ENCODE assay signal across 8 mouse cellular contexts in genomic region chr9:108337848-108338550, GRCm38 (mm10). TPM values are rescaled to one million over a fixed set of nuclear protein-coding genes. Genes with fewer than 3 reads are reported as not detected.
A peak's percentile ranks its signal among the peaks of the same experiment; 100 is the strongest.
DNase-seq lines count a peak whose midpoint lies in the region; ATAC-seq and TF ChIP-seq lines count a peak whose summit lies in the region.

No protein-coding gene starts in this region.

- H3K36me3 ChIP-seq in erythroblast, embryonic 14.5 days (ENCODE audit: control insufficient read depth): peaks cover 97% of the 10 kb centered on the region
- peaks cover 27 to 47% of the 10 kb centered on the region in 2 experiments for H3K36me3 ChIP-seq in CH12.LX (replicated peaks in 1 of 2; ENCODE audit: control insufficient read depth in 1 of 2, insufficient read depth in 1 of 2, low read length in 1 of 2)
- peaks cover 29% of the 10 kb centered on the region for H3K36me3 ChIP-seq in forebrain, embryonic 15.5 days
- peaks cover 72% of the 10 kb centered on the region for H3K36me3 ChIP-seq in liver, embryonic 15.5 days (replicated peaks)

- H3K9me3 ChIP-seq in erythroblast, embryonic 14.5 days (ENCODE audit: control insufficient read depth, low read length): peaks cover 3% of the 10 kb centered on the region; the same call in 1 of the 2 replicates
- no peaks in the 10 kb centered on the region for H3K9me3 ChIP-seq in CH12.LX (replicated peaks; ENCODE audit: low read length)
- H3K9me3 ChIP-seq in forebrain, embryonic 15.5 days: no peaks in the 10 kb centered on the region
- no peaks in the 10 kb centered on the region for H3K9me3 ChIP-seq in liver, embryonic 15.5 days (replicated peaks)

- TF ChIP-seq EP300 in CH12.LX (IDR thresholded peaks at IDR 0.05; ENCODE audit: low read length): no peak

- in situ Hi-C loops in CH12.LX (cut with MboI; ENCODE audit: low pct_ligation_motif_present, low pct_unique_long_range_greater_than_20kb, low sequenced_read_pairs): no loop called here

- peak overlapping the region; percentile 32; the same call in 1 of the 2 replicates for H3K9ac ChIP-seq in CH12.LX (ENCODE audit: insufficient read depth, low read depth)
- no peak overlapping the region for H3K9ac ChIP-seq in forebrain, embryonic 15.5 days (replicated peaks)
- H3K9ac ChIP-seq in liver, embryonic 15.5 days: peak overlapping the region; percentile 65

- 68% methylated on average over 10 of the region's 10 CpGs for WGBS in forebrain, embryonic 15.5 days
- 53% methylated on average over 10 of the region's 10 CpGs for WGBS in liver, embryonic 15.5 days (ENCODE audit: insufficient replicate concordance)

- no peak for TF ChIP-seq RAD21 in CH12.LX (IDR thresholded peaks at IDR 0.05; ENCODE audit: low read depth, low read length)

- no peak for ATAC-seq in erythroblast, adult 5-6 weeks (replicated peaks; ENCODE audit: low FRiP score, poor library complexity, severe bottlenecking)
- ATAC-seq in forebrain, embryonic 15.5 days (replicated peaks): no peak
- no peak for ATAC-seq in liver, embryonic 15.5 days (ENCODE audit: insufficient read depth)
- no peak for ATAC-seq in granulocyte monocyte progenitor cell, adult 5-6 weeks (replicated peaks; ENCODE audit: poor library complexity, severe bottlenecking)

- dilution Hi-C loops in CH12.LX (cut with MboI; ENCODE audit: extremely low pct_ligation_motif_present, extremely low pct_unique_long_range_greater_than_20kb, low sequenced_read_pairs): no loop called here

- H3K79me2 ChIP-seq in CH12.LX (replicated peaks; ENCODE audit: control insufficient read depth, extremely low read depth, insufficient read depth, poor library complexity, severe bottlenecking): peaks cover 10% of the 10 kb centered on the region

- no peaks in the 10 kb centered on the region for H3K27me3 ChIP-seq in erythroblast, embryonic 14.5 days (ENCODE audit: control insufficient read depth)
- no peaks in the 10 kb centered on the region for H3K27me3 ChIP-seq in CH12.LX (replicated peaks)
- H3K27me3 ChIP-seq in forebrain, embryonic 15.5 days: no peaks in the 10 kb centered on the region
- H3K27me3 ChIP-seq in liver, embryonic 15.5 days: no peaks in the 10 kb centered on the region

- no peak overlapping the region; the same call in 1 of the 2 replicates for H3K27ac ChIP-seq in CH12.LX (ENCODE audit: insufficient read depth, low read depth)
- H3K27ac ChIP-seq in forebrain, embryonic 15.5 days (replicated peaks): peak overlapping the region; percentile 94
- peak overlapping the region; percentile 99 for H3K27ac ChIP-seq in liver, embryonic 15.5 days (replicated peaks)

- DNase-seq in CH12.LX (ENCODE audit: extremely low read depth): no peak
- DNase-seq in right cerebral cortex, postnatal 14 days: no peak
- no peak for DNase-seq in cerebellum, adult 8-10 months

- no peak for TF ChIP-seq POLR2A in CH12.LX (IDR thresholded peaks at IDR 0.05; ENCODE audit: low read depth, low read length)

- H3K4me3 ChIP-seq in erythroblast, embryonic 14.5 days (replicated peaks): peak overlapping the region; percentile 74
- no peak overlapping the region for H3K4me3 ChIP-seq in CH12.LX (replicated peaks in 1 of 3; ENCODE audit: low read depth in 2 of 3, low read length in 2 of 3, poor library complexity in 1 of 3)
- peak overlapping the region; percentile 58; the same call in 1 of the 2 replicates for H3K4me3 ChIP-seq in forebrain, embryonic 15.5 days
- H3K4me3 ChIP-seq in liver, embryonic 15.5 days (replicated peaks): peak overlapping the region; percentile 88

- H3K4me2 ChIP-seq in CH12.LX (ENCODE audit: insufficient read depth, low read depth, poor library complexity, severe bottlenecking): peak overlapping the region; percentile 60
- no peak overlapping the region for H3K4me2 ChIP-seq in forebrain, embryonic 15.5 days (replicated peaks)
- peak overlapping the region; percentile 72 for H3K4me2 ChIP-seq in liver, embryonic 15.5 days

- H3K4me1 ChIP-seq in erythroblast, embryonic 14.5 days (ENCODE audit: control insufficient read depth): peaks cover 51% of the 10 kb centered on the region
- peaks cover 13 to 34% of the 10 kb centered on the region in 2 experiments for H3K4me1 ChIP-seq in CH12.LX (ENCODE audit: control insufficient read depth in 1 of 2, insufficient read depth in 2 of 2)
- peaks cover 23% of the 10 kb centered on the region for H3K4me1 ChIP-seq in forebrain, embryonic 15.5 days
- H3K4me1 ChIP-seq in liver, embryonic 15.5 days (replicated peaks): peaks cover 41% of the 10 kb centered on the region

- TF ChIP-seq CTCF in CH12.LX (conservative IDR thresholded peaks at IDR 0.05 in 1 of 2, IDR thresholded peaks at IDR 0.05 in 1 of 2; ENCODE audit: low read depth in 2 of 2, low read length in 2 of 2): no peak

TF ChIP-seq in CH12.LX, 34 proteins besides CTCF, POLR2A, EP300 and RAD21 (continues in another document):
- TF ChIP-seq MXI1 (IDR thresholded peaks at IDR 0.05; ENCODE audit: low read depth, low read length) (no peak), ETS1 (conservative IDR thresholded peaks at IDR 0.05; ENCODE audit: low read depth, low read length) (no peak), GABPA (IDR thresholded peaks at IDR 0.05; ENCODE audit: insufficient replicate concordance, low read depth, low read length) (no peak), PAX5 (IDR thresholded peaks at IDR 0.05; ENCODE audit: low read length) (no peak), TBP (conservative IDR thresholded peaks at IDR 0.05; ENCODE audit: low read depth, low read length) (no peak)

RNA-seq across cellular contexts. Expression of gene Gpx1, which starts 0.7 kb away (rescaled TPM):
- polyA plus RNA-seq in erythroblast, embryonic 14.5 days (2012): 533 and 609 TPM in 2 replicates
- 5,168 and 5,395 TPM in 2 replicates for total RNA-seq in erythroblast, adult 5-6 weeks (2015; ENCODE audit: low replicate concordance)
- total RNA-seq in erythroblast, adult 5-6 weeks (2017; ENCODE audit: low replicate concordance): 4,534 and 5,176 TPM in 2 replicates
- total RNA-seq in CH12.LX (2012; rRNA removed) (506 and 595 TPM in 2 replicates), CH12.LX (2014; rRNA removed) (750 and 883 TPM in 2 replicates)
- polyA plus RNA-seq in CH12.LX (2012; ENCODE audit: insufficient read length, low read depth): 694 and 813 TPM in 2 replicates
- 383 and 395 TPM in 2 replicates for polyA plus RNA-seq in forebrain, embryonic 15.5 days (2015; fragmentation: Nextera tagmentation; extraction: Ambion mirVana)
- 6,133 and 6,280 TPM in 2 replicates for polyA plus RNA-seq in liver, embryonic 15.5 days (2015; fragmentation: Nextera tagmentation; extraction: Ambion mirVana)
- total RNA-seq in granulocyte monocyte progenitor cell, adult 5-6 weeks (2014; fragmentation: Nextera tagmentation): 2,602 and 2,684 TPM in 2 replicates
- total RNA-seq in granulocyte monocyte progenitor cell, adult 5-6 weeks (2017): 1,938 and 2,180 TPM in 2 replicates

RNA-seq across cellular contexts. Expression of gene Usp4, which starts 9.7 kb away (rescaled TPM):
- 16.0 and 23.8 TPM in 2 replicates for polyA plus RNA-seq in erythroblast, embryonic 14.5 days (2012)
- total RNA-seq in erythroblast, adult 5-6 weeks (2015; ENCODE audit: low replicate concordance): 158 and 217 TPM in 2 replicates
- total RNA-seq in erythroblast, adult 5-6 weeks (2017; ENCODE audit: low replicate concordance): 141 and 164 TPM in 2 replicates
- total RNA-seq in CH12.LX (2012; rRNA removed): 72.8 and 74.6 TPM in 2 replicates
- 50.6 and 52.1 TPM in 2 replicates for total RNA-seq in CH12.LX (2014; rRNA removed)
- polyA plus RNA-seq in CH12.LX (2012; ENCODE audit: insufficient read length, low read depth): 86.3 and 93.5 TPM in 2 replicates
- 138 and 140 TPM in 2 replicates for polyA plus RNA-seq in forebrain, embryonic 15.5 days (2015; fragmentation: Nextera tagmentation; extraction: Ambion mirVana)
- polyA plus RNA-seq in liver, embryonic 15.5 days (2015; fragmentation: Nextera tagmentation; extraction: Ambion mirVana): 65.1 and 76.5 TPM in 2 replicates
- total RNA-seq in granulocyte monocyte progenitor cell, adult 5-6 weeks (2014; fragmentation: Nextera tagmentation): 78.5 and 89.4 TPM in 2 replicates
- 62.7 and 75.5 TPM in 2 replicates for total RNA-seq in granulocyte monocyte progenitor cell, adult 5-6 weeks (2017)

RNA-seq across cellular contexts. Expression of gene Tcta, which starts 32.0 kb away (rescaled TPM):
- polyA plus RNA-seq in erythroblast, embryonic 14.5 days (2012): 0.16 TPM in 2 replicates
- 6.1 and 9.2 TPM in 2 replicates for total RNA-seq in erythroblast, adult 5-6 weeks (2015; ENCODE audit: low replicate concordance)
- 4.1 and 4.5 TPM in 2 replicates for total RNA-seq in erythroblast, adult 5-6 weeks (2017; ENCODE audit: low replicate concordance)
- total RNA-seq in CH12.LX (2012; rRNA removed) (5.0 and 8.7 TPM in 2 replicates), CH12.LX (2014; rRNA removed) (7.3 and 7.4 TPM in 2 replicates)
- polyA plus RNA-seq in CH12.LX (2012; ENCODE audit: insufficient read length, low read depth): 3.0 and 5.0 TPM in 2 replicates
- polyA plus RNA-seq in forebrain, embryonic 15.5 days (2015; fragmentation: Nextera tagmentation; extraction: Ambion mirVana): 35.2 and 36.6 TPM in 2 replicates
- polyA plus RNA-seq in liver, embryonic 15.5 days (2015; fragmentation: Nextera tagmentation; extraction: Ambion mirVana): 14.1 and 14.4 TPM in 2 replicates
- 13.7 and 16.6 TPM in 2 replicates for total RNA-seq in granulocyte monocyte progenitor cell, adult 5-6 weeks (2014; fragmentation: Nextera tagmentation)
- total RNA-seq in granulocyte monocyte progenitor cell, adult 5-6 weeks (2017): 4.1 and 6.7 TPM in 2 replicates

RNA-seq across cellular contexts. Expression of gene Rhoa, which starts 32.1 kb away (rescaled TPM):
- 12.9 and 13.9 TPM in 2 replicates for polyA plus RNA-seq in erythroblast, embryonic 14.5 days (2012)
- total RNA-seq in erythroblast, adult 5-6 weeks (2015; ENCODE audit: low replicate concordance): 149 and 157 TPM in 2 replicates
- total RNA-seq in erythroblast, adult 5-6 weeks (2017; ENCODE audit: low replicate concordance): 238 and 268 TPM in 2 replicates
- total RNA-seq in CH12.LX (2012; rRNA removed): 84.0 and 96.9 TPM in 2 replicates
- total RNA-seq in CH12.LX (2014; rRNA removed): 231 and 243 TPM in 2 replicates
- polyA plus RNA-seq in CH12.LX (2012; ENCODE audit: insufficient read length, low read depth): 308 TPM in 2 replicates
- 296 and 306 TPM in 2 replicates for polyA plus RNA-seq in forebrain, embryonic 15.5 days (2015; fragmentation: Nextera tagmentation; extraction: Ambion mirVana)
- polyA plus RNA-seq in liver, embryonic 15.5 days (2015; fragmentation: Nextera tagmentation; extraction: Ambion mirVana): 190 and 202 TPM in 2 replicates
- total RNA-seq in granulocyte monocyte progenitor cell, adult 5-6 weeks (2014; fragmentation: Nextera tagmentation): 256 and 296 TPM in 2 replicates
- total RNA-seq in granulocyte monocyte progenitor cell, adult 5-6 weeks (2017): 242 and 247 TPM in 2 replicates

RNA-seq across cellular contexts. Expression of gene Amt, which starts 41.3 kb away (rescaled TPM):
- polyA plus RNA-seq in erythroblast, embryonic 14.5 days (2012): not detected in 2 replicates
- not detected in 2 replicates for total RNA-seq in erythroblast, adult 5-6 weeks (2015; ENCODE audit: low replicate concordance)
- total RNA-seq in erythroblast, adult 5-6 weeks (2017; ENCODE audit: low replicate concordance): 0.51 TPM in 1 of 2 replicates, not detected in the other
- total RNA-seq in CH12.LX (2012; rRNA removed) (2.2 and 2.7 TPM in 2 replicates), CH12.LX (2014; rRNA removed) (1.1 and 1.3 TPM in 2 replicates)
- polyA plus RNA-seq in CH12.LX (2012; ENCODE audit: insufficient read length, low read depth): 1.5 and 2.1 TPM in 2 replicates
- 23.8 and 24.5 TPM in 2 replicates for polyA plus RNA-seq in forebrain, embryonic 15.5 days (2015; fragmentation: Nextera tagmentation; extraction: Ambion mirVana)
- 11.9 and 13.3 TPM in 2 replicates for polyA plus RNA-seq in liver, embryonic 15.5 days (2015; fragmentation: Nextera tagmentation; extraction: Ambion mirVana)
- 0.19 and 0.70 TPM in 2 replicates for total RNA-seq in granulocyte monocyte progenitor cell, adult 5-6 weeks (2014; fragmentation: Nextera tagmentation)
- total RNA-seq in granulocyte monocyte progenitor cell, adult 5-6 weeks (2017): 1.8 TPM in 1 of 2 replicates, not detected in the other

Comparison
In these comparisons a context has a peak if more than half of its experiments do, and no peak if none do; other contexts are left out.
1. H3K4me3 ChIP-seq: peak in erythroblast, embryonic 14.5 days (single experiment), forebrain, embryonic 15.5 days (single experiment) and liver, embryonic 15.5 days (single experiment); none in CH12.LX (0 of 3).